Mouse (Mus musculus) forebrain, embryonic 11.5 days (tissue): ENCODE measurements at regions not wholly inside any gene's neighbourhood (a gene's known extent, or its start where the extent isn't known, plus 50 kb on each side); places are given as distances from the start of the nearest gene placed in this dataset.

Experiments used
- ATAC-seq: fragments of 200-750 bp; cut with Nextera tagmentation; replicated peaks from 2 replicates; pipeline ENCODE4 v1.8.0; 2017; ENCODE audit warnings: moderate TSS enrichment; ENCODE audit not compliant: low FRiP score
- DNase-seq: peaks from one replicate; pipeline ENCODE4 v3.0.0-alpha.2; 2017; ENCODE audit warnings: low spot score
- H3K27ac ChIP-seq: fragments of 300-500 bp; sonication (generic); 2 replicates; pipeline ENCODE4 v1.5.1; 2014; ENCODE audit warnings: low read depth, low read length
- H3K27me3 ChIP-seq: fragments of 300-500 bp; sonication (generic); 2 replicates; pipeline ENCODE4 v1.6.1; 2014; ENCODE audit warnings: mild to moderate bottlenecking, low read length, mixed read lengths; ENCODE audit not compliant: control insufficient read depth, insufficient read depth
- H3K36me3 ChIP-seq: fragments of 300-500 bp; sonication (generic); 2 replicates; pipeline ENCODE4 v1.6.1; 2014; ENCODE audit warnings: mild to moderate bottlenecking, low read length, moderate library complexity, mixed read lengths; ENCODE audit not compliant: control insufficient read depth, insufficient read depth
- H3K4me1 ChIP-seq: fragments of 300-500 bp; sonication (generic); replicated peaks from 2 replicates; pipeline ENCODE4 v1.6.1; 2014; ENCODE audit warnings: low read length, mixed read lengths; ENCODE audit not compliant: control insufficient read depth, insufficient read depth
- H3K4me2 ChIP-seq: fragments of 300-500 bp; sonication (generic); 2 replicates; pipeline ENCODE4 v1.6.1; 2014; ENCODE audit warnings: low read depth, mild to moderate bottlenecking, low read length, moderate library complexity, mixed read lengths; ENCODE audit not compliant: severe bottlenecking
- H3K4me3 ChIP-seq: fragments of 300-500 bp; sonication (generic); 2 replicates; pipeline ENCODE4 v1.5.1; 2014; ENCODE audit warnings: low read depth, low read length
- H3K9ac ChIP-seq: fragments of 300-500 bp; sonication (generic); 2 replicates; pipeline ENCODE4 v1.6.1; 2014; ENCODE audit warnings: low read length
- H3K9me3 ChIP-seq: fragments of 300-500 bp; sonication (generic); 2 replicates; pipeline ENCODE4 v1.6.1; 2016; ENCODE audit warnings: low read length, mixed read lengths; ENCODE audit not compliant: control insufficient read depth
- WGBS: fragments of 180-500 bp; shearing (Covaris S2); extraction: QIAGEN DNeasy Blood & Tissue Kit; methylation state at CpG from one replicate; pipeline ENCODE4 v1.1.7; 2014; 5-methylcytosine and 5-hydroxymethylcytosine counted together

DNA sequence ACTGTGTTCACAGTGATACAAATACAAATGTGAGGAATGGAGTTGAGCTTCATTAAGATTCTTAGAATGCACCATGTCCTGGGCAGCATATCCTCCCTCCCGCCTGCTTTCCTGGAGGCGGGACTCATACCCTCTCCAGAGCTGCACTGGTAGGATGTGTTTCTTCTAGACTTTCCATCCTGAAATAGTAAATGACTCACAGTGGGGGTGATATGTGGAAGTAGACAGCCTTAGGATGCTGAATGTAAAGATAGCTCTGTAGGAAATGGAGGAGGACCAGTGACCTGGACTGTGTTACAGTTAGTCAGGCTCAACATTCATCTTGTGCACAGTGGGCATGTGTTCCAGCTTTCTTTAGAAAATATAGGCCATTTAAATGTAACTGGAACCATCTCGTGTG lies 696.1 kb upstream of the Kdm8 start:
- no peaks in the 10 kb centered on the region for H3K4me1 ChIP-seq
- WGBS: 92% methylated on average over 3 of the region's 3 CpGs

DNA sequence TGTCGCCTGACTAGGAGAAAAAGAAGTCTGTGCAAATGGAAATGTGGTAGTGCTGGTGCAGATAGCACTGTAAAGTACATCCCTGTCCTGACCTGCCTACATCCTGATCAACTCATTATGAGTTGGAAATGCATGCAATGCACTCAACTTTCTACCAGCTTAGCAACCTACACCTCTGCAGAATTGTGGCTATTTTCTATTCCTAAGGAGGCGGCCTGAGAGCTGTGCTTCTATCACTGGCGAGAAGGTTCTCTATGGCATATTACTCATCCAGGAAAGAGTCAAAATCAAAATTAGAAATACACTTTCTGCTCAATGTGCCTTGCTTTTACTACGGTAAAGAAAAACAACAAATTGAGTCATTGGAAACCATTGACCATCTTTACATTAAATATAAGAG lies 685.4 kb upstream of the Kdm8 start:
- no peak for ATAC-seq
- Histone ChIP-seq H3K27ac (no peak overlapping the region), H3K4me3 (no peak overlapping the region), H3K9ac (no peak overlapping the region), H3K4me2 (no peak overlapping the region), H3K9me3 (no peaks in the 10 kb centered on the region), H3K4me1 (no peaks in the 10 kb centered on the region), H3K36me3 (no peaks in the 10 kb centered on the region), H3K27me3 (no peaks in the 10 kb centered on the region)
- DNase-seq: no peak
- WGBS: 91% methylated on average over 4 of the region's 4 CpGs

More for the DNA sequence above, 696.1 kb upstream of the Kdm8 start:
- ATAC-seq (no peak), DNase-seq (no peak)
- Histone ChIP-seq H3K9ac (no peak overlapping the region), H3K9me3 (no peaks in the 10 kb centered on the region), H3K27me3 (no peaks in the 10 kb centered on the region), H3K27ac (no peak overlapping the region), H3K4me3 (no peak overlapping the region), H3K4me2 (no peak overlapping the region), H3K36me3 (no peaks in the 10 kb centered on the region)

DNA sequence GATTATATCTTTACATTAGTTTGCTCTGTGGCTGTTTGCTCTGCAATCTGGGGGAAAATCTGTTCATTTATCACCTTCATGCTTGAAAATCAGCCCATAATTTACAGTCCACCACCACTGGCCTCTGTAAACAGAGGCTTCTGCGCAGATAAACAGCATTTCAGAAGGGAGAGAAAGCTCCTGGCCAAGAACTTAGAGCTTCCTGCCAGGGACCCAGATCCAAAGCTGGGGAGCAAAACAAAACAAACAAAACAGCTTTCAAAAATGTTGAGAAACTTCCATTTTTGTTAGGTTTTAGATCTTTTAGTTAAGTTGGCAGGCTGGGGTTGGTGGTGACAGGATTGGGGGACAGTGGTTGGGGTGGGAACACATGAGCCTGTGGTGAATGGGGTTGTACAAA lies 666.7 kb upstream of the Kdm8 start:
- Histone ChIP-seq H3K27me3 (no peaks in the 10 kb centered on the region), H3K36me3 (no peaks in the 10 kb centered on the region), H3K9me3 (no peaks in the 10 kb centered on the region), H3K4me2 (no peak overlapping the region), H3K9ac (no peak overlapping the region), H3K27ac (no peak overlapping the region), H3K4me3 (no peak overlapping the region), H3K4me1 (no peaks in the 10 kb centered on the region)
- WGBS: 85% methylated on average over 1 of the region's 1 CpGs
- no peak for ATAC-seq
- no peak for DNase-seq

DNA sequence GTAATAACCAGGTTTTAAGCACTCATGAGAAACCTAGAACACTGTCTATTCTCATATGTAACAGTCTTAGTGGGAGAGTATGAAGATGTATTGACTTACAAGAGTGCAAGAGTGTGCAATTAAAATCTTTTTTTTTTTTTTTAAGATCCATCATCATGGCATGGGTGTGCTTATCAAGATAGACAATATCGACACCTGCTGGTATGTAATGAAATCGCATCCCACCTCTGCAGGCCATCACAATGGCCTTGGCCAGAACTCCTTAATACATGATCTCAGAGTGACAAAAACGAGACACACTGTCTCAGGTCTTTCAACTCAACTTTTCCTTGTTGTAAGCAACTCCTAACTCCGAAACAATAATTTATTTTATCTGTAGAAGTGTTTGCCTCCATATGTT lies 661.7 kb upstream of the Kdm8 start:
- no peaks in the 10 kb centered on the region for H3K4me1 ChIP-seq
- H3K27ac ChIP-seq: no peak overlapping the region
- no peaks in the 10 kb centered on the region for H3K36me3 ChIP-seq
- H3K4me3 ChIP-seq: no peak overlapping the region
- no peaks in the 10 kb centered on the region for H3K9me3 ChIP-seq
- 47% methylated on average over 4 of the region's 4 CpGs for WGBS
- no peak overlapping the region for H3K9ac ChIP-seq
- H3K27me3 ChIP-seq: no peaks in the 10 kb centered on the region
- ATAC-seq (no peak), DNase-seq (peak; percentile 55)
- H3K4me2 ChIP-seq: no peak overlapping the region

DNA sequence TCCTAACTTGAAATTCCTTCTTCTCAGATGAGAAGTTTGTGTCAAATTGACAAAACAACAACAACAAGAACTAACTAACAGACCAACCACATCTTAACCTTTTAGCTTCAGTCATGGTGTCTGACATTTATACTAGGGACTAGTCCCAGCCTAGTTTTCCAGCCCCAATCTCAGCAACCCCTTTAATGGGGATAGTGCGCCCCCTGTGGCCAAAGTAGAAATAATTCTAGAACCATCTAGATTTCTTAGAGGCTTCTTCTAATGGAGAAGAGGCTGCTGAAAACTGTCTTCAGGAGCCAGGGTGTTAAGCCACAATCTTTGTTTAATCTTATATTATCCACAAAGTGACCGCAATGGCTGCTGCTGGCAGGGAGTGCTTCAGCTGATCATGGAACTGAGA lies 659.5 kb upstream of the Kdm8 start:
- ATAC-seq (no peak), DNase-seq (no peak)
- H3K9me3 ChIP-seq: no peaks in the 10 kb centered on the region
- no peak overlapping the region for H3K9ac ChIP-seq
- H3K4me2 ChIP-seq: no peak overlapping the region
- no peaks in the 10 kb centered on the region for H3K4me1 ChIP-seq
- no peak overlapping the region for H3K27ac ChIP-seq
- H3K4me3 ChIP-seq: no peak overlapping the region
- 72% methylated on average over 2 of the region's 2 CpGs for WGBS
- no peaks in the 10 kb centered on the region for H3K27me3 ChIP-seq
- no peaks in the 10 kb centered on the region for H3K36me3 ChIP-seq

DNA sequence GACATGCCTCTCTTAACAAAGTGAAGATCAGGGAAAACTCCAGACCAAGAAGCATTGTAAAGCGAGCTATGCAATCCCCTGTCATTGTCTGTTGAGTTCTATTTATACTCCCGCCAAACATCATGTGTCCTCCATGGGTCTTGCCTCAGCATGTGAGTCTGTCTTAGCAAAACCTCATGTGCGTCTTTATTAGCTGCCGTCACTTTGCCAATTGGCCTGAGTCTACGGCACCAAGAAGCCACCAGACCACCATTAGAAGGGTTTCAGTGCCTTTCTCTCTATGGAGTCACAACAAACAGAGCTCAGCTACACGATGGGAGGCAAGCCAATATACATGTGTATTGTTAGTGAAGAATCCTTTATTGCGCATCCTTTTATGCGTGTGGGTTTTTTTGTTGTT lies 658.6 kb upstream of the Kdm8 start:
- no peaks in the 10 kb centered on the region for H3K27me3 ChIP-seq
- DNase-seq (no peak), ATAC-seq (no peak)
- no peaks in the 10 kb centered on the region for H3K4me1 ChIP-seq
- H3K27ac ChIP-seq: no peak overlapping the region
- H3K9ac ChIP-seq: no peak overlapping the region
- H3K36me3 ChIP-seq: no peaks in the 10 kb centered on the region
- H3K4me2 ChIP-seq: no peak overlapping the region
- H3K4me3 ChIP-seq: no peak overlapping the region
- WGBS: 92% methylated on average over 8 of the region's 8 CpGs
- no peaks in the 10 kb centered on the region for H3K9me3 ChIP-seq

DNA sequence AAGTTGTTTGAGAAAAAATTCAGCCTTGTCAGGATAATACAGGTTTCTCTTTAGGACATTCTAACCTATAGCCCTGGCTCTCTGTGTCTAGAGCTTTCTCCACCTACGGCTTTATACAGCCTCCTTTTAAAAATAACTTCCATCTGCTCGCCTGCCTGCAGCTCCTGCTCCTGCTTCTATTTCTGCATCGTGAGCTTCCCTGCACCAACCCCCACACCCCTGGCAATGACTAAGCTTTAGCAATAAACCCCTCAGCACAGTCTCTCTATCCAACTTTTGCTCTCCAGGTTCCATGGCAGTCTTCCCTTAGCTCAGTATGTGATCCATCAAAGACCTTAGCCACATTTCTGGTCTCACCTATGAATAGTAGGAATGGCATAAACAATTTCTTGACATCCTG lies 655.7 kb upstream of the Kdm8 start:
- no peak overlapping the region for H3K4me3 ChIP-seq
- DNase-seq (no peak), ATAC-seq (no peak)
- WGBS: 76% methylated on average over 3 of the region's 3 CpGs
- no peak overlapping the region for H3K4me2 ChIP-seq
- no peaks in the 10 kb centered on the region for H3K27me3 ChIP-seq
- no peaks in the 10 kb centered on the region for H3K4me1 ChIP-seq
- H3K27ac ChIP-seq: no peak overlapping the region
- H3K9me3 ChIP-seq: no peaks in the 10 kb centered on the region
- H3K9ac ChIP-seq: no peak overlapping the region
- H3K36me3 ChIP-seq: no peaks in the 10 kb centered on the region

DNA sequence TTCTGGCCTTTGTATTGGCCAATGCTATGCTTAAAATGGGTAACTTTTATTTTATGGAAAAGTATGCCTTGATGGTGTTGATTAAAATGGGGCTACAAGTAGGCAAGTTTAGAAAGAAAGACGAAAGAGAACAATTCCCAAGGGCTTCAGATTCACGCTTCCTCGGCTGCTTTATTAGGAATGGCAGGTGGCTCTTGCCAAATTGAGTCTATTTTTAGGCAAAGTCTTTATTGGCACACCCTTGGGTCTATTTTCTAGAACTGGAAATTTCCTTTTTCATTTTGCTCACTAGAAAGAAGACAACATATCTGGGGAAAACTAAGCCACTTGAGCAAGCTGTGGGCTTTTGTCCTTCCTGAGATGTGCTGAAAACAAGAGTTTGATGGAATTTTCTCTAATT lies 641.4 kb upstream of the Kdm8 start:
- no peak overlapping the region for H3K27ac ChIP-seq
- H3K4me3 ChIP-seq: no peak overlapping the region
- H3K36me3 ChIP-seq: no peaks in the 10 kb centered on the region
- 72% methylated on average over 3 of the region's 3 CpGs for WGBS
- ATAC-seq (no peak), DNase-seq (no peak)
- H3K27me3 ChIP-seq: no peaks in the 10 kb centered on the region
- H3K9me3 ChIP-seq: no peaks in the 10 kb centered on the region
- H3K9ac ChIP-seq: no peak overlapping the region
- H3K4me2 ChIP-seq: no peak overlapping the region
- no peaks in the 10 kb centered on the region for H3K4me1 ChIP-seq

DNA sequence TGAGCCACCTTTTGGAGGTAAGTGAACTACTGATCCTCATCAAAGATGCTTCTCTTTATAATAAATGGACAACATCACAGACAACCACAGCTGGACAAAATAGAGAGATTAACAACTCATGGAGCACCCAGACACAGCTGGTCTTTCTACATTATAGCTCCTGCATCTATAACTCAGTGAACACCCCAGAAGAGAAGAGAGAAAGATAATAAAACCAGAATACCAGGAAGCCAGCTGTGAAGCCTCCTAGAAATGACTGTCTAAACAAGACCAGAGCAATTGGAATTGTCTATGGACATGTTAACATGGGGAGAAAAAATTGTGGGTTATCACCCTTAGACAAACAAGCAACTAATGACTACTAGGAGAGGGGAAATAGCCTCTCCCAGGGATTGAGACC lies 609.8 kb upstream of the Kdm8 start:
- DNase-seq: no peak
- H3K9me3 ChIP-seq: no peaks in the 10 kb centered on the region
- no peak for ATAC-seq

More for the DNA sequence above, 609.8 kb upstream of the Kdm8 start:
- H3K27ac ChIP-seq: no peak overlapping the region
- no peaks in the 10 kb centered on the region for H3K27me3 ChIP-seq
- H3K4me1 ChIP-seq: no peaks in the 10 kb centered on the region
- H3K36me3 ChIP-seq: no peaks in the 10 kb centered on the region
- no peak overlapping the region for H3K4me3 ChIP-seq
- no peak overlapping the region for H3K4me2 ChIP-seq
- H3K9ac ChIP-seq: no peak overlapping the region
